Mouse (Mus musculus) hindbrain, embryonic 15.5 days (tissue): ENCODE results near the gene Nktr. TPM values are rescaled to one million over a fixed set of nuclear protein-coding genes. Genes with fewer than 3 reads are reported as not detected.

Experiments
- ATAC-seq: fragments of 200-750 bp; cut with Nextera tagmentation; 2 replicates; pipeline ENCODE4 v1.8.0; 2017; ENCODE audit warnings: low read depth, moderate number of reproducible peaks, moderate TSS enrichment; ENCODE audit not compliant: low FRiP score
- H3K27ac ChIP-seq: fragments of 300-500 bp; sonication (generic); replicated peaks from 2 replicates; pipeline ENCODE4 v1.5.1; 2015; ENCODE audit warnings: mild to moderate bottlenecking, inconsistent platforms
- H3K27me3 ChIP-seq: fragments of 300-500 bp; sonication (generic); 2 replicates; pipeline ENCODE4 v1.6.1; 2015; ENCODE audit warnings: control low read depth, inconsistent platforms
- H3K36me3 ChIP-seq: fragments of 300-500 bp; sonication (generic); 2 replicates; pipeline ENCODE4 v1.6.1; 2015; ENCODE audit warnings: control low read depth, inconsistent platforms
- H3K4me1 ChIP-seq: fragments of 300-500 bp; sonication (generic); replicated peaks from 2 replicates; pipeline ENCODE4 v1.6.1; 2015; ENCODE audit warnings: control low read depth, inconsistent platforms
- H3K4me2 ChIP-seq: fragments of 300-500 bp; sonication (generic); 2 replicates; pipeline ENCODE4 v1.6.1; 2015; ENCODE audit warnings: moderate library complexity, mild to moderate bottlenecking, inconsistent platforms
- H3K4me3 ChIP-seq: fragments of 300-500 bp; sonication (generic); 2 replicates; pipeline ENCODE4 v1.5.1; 2015; ENCODE audit warnings: mild to moderate bottlenecking, inconsistent platforms
- H3K9ac ChIP-seq: fragments of 300-500 bp; sonication (generic); 2 replicates; pipeline ENCODE4 v1.6.1; 2015; ENCODE audit warnings: inconsistent platforms
- H3K9me3 ChIP-seq: fragments of 300-500 bp; sonication (generic); 2 replicates; pipeline ENCODE4 v1.6.1; 2016; ENCODE audit warnings: control low read depth, inconsistent platforms
- WGBS: fragments of 180-500 bp; shearing (Covaris S2); methylation state at CpG from one replicate; pipeline ENCODE4 v1.1.7; 2015; 5-methylcytosine and 5-hydroxymethylcytosine counted together
- polyA plus RNA-seq: library from polyadenylated mRNA; unstranded; fragments of >200 nt; fragmentation: Nextera tagmentation; extraction: Ambion mirVana; gene quantifications from 2 replicates; pipeline ENCODE4 v1.2.1, GENCODE M21; 2015

Nktr gene
- polyA plus RNA-seq, 1 experiment from 2014 or later = 45.0 TPM

DNA sequence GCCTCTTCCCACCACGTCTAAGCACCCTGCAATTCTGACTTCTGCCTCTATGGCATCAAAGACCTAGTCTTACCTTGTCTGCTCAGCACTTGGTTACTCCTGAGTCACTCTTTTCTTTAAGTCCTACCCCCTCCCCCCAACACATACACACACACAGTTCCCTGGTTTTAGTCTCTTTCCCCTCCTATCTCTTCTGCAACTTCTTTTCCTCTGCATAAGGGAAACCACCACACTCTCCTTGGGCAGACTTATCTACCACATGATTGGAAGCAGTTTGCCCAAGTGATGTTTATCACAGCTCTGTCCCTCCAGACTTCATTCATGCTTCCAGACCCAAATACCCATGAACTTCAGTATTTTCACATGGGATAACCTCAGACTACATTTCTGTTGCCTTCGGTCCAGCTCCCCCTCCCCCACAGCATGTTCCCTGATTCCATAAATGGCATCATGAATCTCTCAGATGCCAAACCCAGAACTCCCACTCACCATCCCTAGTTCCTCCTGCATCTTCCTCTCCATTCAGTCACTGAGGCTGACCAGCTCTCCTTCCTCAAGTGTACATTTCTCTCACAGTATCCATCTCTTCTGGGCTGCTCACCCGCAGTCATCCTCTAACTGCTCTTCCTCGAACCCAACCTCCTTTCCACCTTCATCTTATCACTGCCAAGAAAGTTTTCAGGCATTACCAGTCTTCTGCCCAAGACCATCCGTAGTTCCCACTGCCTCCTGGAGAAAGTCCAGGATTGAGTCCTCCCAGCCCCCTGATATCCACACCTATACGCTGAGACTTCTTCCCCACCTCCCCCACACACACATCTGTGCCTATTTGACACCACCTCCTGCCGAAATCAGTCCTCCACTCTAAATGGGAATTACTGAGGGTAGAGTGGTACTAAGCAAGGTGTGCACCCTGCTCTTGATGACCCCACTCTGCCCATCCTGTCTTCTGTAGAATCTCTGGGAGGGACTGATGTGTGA is 10.2 kb upstream of the Nktr start:
- WGBS = 70% methylated on average over 7 of the region's 7 CpGs

DNA sequence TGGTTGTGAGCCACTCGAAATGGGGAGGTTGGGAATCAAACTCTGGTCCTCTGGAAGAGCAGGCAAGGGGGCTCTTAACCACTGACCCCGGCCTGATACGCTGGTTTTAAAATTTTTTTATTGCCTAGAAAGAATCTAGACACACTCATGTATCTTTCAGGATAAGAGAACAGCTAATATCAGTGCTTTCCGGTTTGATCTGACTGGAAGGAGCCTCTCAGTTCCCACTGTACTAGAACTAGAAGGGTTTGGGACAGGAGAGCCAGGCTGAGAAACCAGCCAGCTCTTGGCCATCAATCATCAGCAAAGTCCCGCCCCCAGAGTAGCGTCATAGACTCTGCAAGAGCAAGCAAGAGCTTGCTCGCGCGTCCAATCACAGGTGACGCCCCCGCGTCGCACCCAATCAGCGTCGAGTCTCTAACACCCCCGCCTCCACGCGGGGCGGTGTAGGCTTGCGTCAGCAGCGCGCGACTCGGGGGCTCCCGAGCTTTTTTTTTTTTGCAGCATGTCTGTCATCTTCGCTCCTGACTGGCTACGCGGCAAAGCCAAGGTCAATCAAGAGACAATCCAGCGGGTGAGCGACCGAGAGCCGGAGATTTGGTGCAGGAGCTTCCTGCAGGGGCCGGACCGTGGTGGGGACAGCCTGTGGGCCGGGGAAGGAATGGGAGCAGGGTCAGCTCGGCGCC is 8.9 kb upstream of the Nktr start, which contains the start of gene Ss18l2:
Gene Ss18l2 (plus strand): TSS at position 432 of the 686 bp plus-strand sequence.
- ATAC-seq = peak; percentile 99
- peak within 1 kb of the TSS; percentile 78 for H3K4me3 ChIP-seq
- WGBS = 5% methylated on average over 37 of the region's 37 CpGs

More for the DNA sequence above, 10.2 kb upstream of the Nktr start:
- no peaks in the 10 kb centered on the region for H3K27me3 ChIP-seq
- no peak overlapping the region for H3K27ac ChIP-seq
- no peak overlapping the region for H3K4me3 ChIP-seq
- H3K9me3 ChIP-seq = no peaks in the 10 kb centered on the region
- no peak overlapping the region for H3K4me2 ChIP-seq
- ATAC-seq = no peak
- H3K4me1 ChIP-seq = peaks cover 39% of the 10 kb centered on the region
- no peak overlapping the region for H3K9ac ChIP-seq
- H3K36me3 ChIP-seq = peaks cover 13% of the 10 kb centered on the region

DNA sequence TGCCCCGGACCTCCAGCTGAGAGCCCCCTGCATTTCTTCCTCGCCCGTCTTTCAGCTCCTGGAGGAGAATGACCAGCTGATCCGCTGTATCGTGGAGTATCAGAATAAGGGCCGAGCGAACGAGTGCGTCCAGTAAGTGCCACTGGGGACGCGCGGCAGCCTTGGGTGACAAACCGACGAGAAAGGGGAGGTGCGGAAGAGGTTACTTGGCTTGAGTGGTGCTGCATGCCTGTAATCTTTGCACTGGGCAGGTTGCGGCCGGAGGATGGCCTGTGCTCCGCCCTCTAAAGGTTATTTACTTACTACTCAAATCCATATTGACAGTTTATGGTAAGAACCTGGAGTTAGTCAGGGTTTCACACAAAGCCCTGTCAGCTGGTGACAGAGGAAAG is 8.4 kb upstream of the Nktr start:
- H3K4me1 ChIP-seq = peaks cover 26% of the 10 kb centered on the region
- 0% methylated on average over 18 of the region's 18 CpGs for WGBS
- no peaks in the 10 kb centered on the region for H3K9me3 ChIP-seq
- H3K27me3 ChIP-seq = no peaks in the 10 kb centered on the region
- H3K36me3 ChIP-seq = peaks cover 13% of the 10 kb centered on the region
- peak overlapping the region; percentile 94 for H3K27ac ChIP-seq
- peak overlapping the region; percentile 91 for H3K9ac ChIP-seq
- peak; percentile 33; the same call in 1 of the 2 replicates for ATAC-seq
- H3K4me2 ChIP-seq = peak overlapping the region; percentile 75
- peak overlapping the region; percentile 78 for H3K4me3 ChIP-seq

More for the DNA sequence above, 8.9 kb upstream of the Nktr start, which contains the start of gene Ss18l2:
- peaks cover 13% of the 10 kb centered on the region for H3K36me3 ChIP-seq
- no peaks in the 10 kb centered on the region for H3K27me3 ChIP-seq
- peaks cover 32% of the 10 kb centered on the region for H3K4me1 ChIP-seq
- H3K9ac ChIP-seq = peak within 1 kb of the TSS; percentile 91
- H3K9me3 ChIP-seq = no peaks in the 10 kb centered on the region
- peak within 1 kb of the TSS; percentile 75 for H3K4me2 ChIP-seq
- H3K27ac ChIP-seq = peak within 1 kb of the TSS; percentile 94

DNA sequence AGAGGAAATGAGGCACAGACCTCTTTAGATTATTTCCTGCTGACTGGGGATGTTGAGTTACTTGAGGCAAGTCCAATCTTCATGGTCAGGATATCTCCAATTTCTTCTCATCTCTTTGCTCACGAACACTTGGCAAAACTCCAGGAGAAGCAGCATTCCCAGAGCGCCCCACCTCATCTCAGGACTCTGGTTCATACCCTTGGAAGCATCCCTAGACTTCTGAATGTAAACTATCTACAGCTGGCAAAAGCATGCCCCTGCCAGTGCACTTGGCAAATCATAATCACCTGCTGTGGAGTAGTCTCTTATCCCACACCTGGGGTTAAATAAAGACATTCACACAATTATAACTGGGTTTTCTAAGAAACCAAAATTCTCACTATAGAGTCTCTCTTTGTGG is 1.9 kb upstream of the Nktr start:
- Histone ChIP-seq H3K9ac (no peak overlapping the region), H3K27ac (no peak overlapping the region), H3K4me1 (peaks cover 25% of the 10 kb centered on the region), H3K9me3 (no peaks in the 10 kb centered on the region), H3K4me3 (no peak overlapping the region), H3K36me3 (peaks cover 13% of the 10 kb centered on the region), H3K27me3 (no peaks in the 10 kb centered on the region), H3K4me2 (no peak overlapping the region)
- ATAC-seq = no peak
- 87% methylated on average over 2 of the region's 2 CpGs for WGBS

DNA sequence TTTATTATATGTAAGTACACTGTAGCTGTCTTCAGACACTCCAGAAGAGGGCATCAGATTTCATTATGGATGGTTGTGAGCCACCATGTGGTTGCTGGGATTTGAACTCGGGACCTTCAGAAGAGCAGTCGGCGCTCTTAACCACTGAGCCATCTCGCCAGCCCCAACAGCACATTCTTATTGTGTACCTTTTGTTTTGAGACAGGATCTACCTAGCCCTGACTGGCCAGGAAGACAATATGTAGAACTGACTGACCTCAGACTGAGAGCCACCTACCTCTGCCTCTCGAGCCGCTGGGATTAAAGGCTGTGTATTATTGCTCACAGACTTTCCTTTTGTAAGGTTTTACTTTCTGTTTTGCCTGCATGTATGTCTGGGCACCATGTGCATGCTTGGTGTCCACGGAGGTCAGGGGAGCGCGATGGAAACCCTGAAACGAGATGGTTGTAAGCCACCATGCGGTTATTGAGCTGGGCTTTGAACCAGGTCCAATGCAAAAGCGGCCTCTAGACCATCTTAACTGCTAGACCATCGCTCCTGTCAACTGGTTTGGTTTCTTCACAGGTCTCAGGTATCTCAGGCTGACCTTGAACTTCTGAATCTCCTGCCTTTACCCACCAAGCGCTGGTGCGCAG is 781 bp upstream of the Nktr start:
- Histone ChIP-seq H3K9ac (peak overlapping the region; percentile 68), H3K27ac (peak overlapping the region; percentile 92), H3K36me3 (peaks cover 4% of the 10 kb centered on the region), H3K4me1 (peaks cover 20% of the 10 kb centered on the region), H3K4me2 (peak overlapping the region; percentile 63), H3K27me3 (no peaks in the 10 kb centered on the region), H3K9me3 (no peaks in the 10 kb centered on the region), H3K4me3 (peak overlapping the region; percentile 65)
- ATAC-seq = peak; percentile 4; the same call in 1 of the 2 replicates
- 67% methylated on average over 15 of the region's 15 CpGs for WGBS

DNA sequence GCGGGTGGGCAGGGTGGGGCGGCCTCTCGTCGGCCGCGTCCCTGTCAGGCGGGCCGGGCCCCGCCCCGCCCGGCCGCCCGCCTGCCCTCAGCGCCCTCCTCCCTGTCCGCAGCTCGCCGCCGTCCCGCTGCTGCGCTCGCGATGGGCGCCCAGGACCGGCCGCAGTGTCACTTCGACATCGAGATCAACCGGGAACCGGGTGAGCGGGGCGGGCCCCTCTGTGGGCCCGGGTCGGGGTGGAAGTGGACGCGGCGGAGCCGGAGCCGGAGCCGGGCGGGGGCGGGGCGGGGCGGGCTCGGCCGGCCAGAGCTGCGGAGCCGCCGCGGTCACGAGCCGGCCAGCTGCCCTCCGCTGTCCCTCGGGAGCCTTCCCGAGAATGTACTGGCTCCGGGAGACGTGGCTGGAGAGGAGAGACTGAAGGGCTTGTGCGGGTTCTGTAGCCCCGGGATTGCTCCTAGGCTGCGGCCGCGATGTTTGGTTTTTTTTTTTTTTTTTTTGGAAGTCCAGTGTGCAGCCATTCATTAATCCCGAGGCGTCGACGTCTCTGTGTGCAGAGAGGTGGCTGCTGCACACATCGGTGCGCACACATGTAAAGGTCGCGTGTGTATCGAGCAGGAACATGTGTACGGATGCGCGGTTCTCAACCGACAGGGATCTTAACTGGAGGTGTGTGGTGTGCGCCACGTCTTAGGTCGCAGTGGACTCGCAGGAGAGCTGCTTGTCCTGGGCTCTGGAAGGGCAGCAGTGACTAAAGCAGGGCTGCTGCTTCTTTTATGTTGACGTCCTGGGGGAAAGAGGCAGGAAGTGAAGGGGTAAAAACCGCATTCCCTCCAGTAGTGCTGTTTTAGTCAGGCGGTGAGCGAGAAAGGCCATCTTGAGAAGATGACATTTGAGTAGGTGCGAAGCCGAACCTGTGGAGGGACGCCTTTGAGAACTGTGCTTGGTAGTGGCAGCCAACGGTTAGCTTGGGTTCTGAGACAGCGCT is 670 bp downstream of the Nktr start:
- Histone ChIP-seq H3K4me3 (peak overlapping the region; percentile 65), H3K27ac (peak overlapping the region; percentile 92), H3K4me2 (peak overlapping the region; percentile 91), H3K9me3 (no peaks in the 10 kb centered on the region), H3K4me1 (peaks cover 20% of the 10 kb centered on the region), H3K36me3 (no peaks in the 10 kb centered on the region), H3K9ac (peak overlapping the region; percentile 80), H3K27me3 (no peaks in the 10 kb centered on the region)
- peak; percentile 62 for ATAC-seq
- under 1% methylated on average over 74 of the region's 87 CpGs for WGBS

DNA sequence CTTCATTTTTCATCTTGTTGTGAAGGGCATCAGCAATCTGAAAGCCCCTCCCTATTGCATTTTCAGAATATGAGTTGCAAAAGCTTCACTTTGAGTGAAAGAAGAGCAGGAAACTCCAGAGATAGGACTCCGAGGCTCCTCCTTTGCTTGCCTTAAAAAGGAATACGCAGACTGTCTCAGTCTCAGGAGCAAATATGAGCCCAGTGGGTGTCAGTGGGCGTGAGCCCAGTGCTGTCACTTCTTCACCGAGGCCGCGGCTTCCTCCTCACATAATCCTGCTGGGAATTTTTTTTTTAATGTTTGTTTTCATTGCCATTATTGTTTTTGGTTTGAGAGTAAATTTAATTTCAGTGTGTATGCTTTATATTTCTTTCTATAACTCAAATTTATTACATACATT is 21.5 kb downstream of the Nktr start:
- H3K27ac ChIP-seq = no peak overlapping the region
- H3K27me3 ChIP-seq = no peaks in the 10 kb centered on the region
- no peaks in the 10 kb centered on the region for H3K9me3 ChIP-seq
- H3K9ac ChIP-seq = no peak overlapping the region
- H3K4me1 ChIP-seq = no peaks in the 10 kb centered on the region
- no peak for ATAC-seq
- H3K4me2 ChIP-seq = no peak overlapping the region
- no peak overlapping the region for H3K4me3 ChIP-seq
- WGBS = 86% methylated on average over 6 of the region's 6 CpGs
- H3K36me3 ChIP-seq = peaks cover 48% of the 10 kb centered on the region

DNA sequence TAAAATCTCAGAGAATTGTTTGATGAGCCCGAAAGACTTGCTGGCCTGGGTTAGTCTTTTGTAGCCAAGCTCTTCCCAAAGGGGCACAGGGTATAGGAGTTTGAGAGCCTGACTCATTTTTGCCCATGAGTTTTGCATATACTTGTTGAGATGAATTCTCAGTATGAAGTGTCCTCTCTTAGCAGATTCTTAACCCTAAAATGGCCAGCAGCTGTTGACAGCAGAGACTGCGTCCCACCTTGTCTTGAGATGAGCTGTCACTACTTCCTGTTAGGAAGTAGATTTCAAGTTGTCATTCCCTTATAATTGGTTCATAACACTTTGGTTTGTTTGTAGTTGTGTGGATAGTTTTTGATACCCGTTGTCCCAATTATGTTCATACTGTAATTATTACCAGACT is 22.2 kb downstream of the Nktr start:
- no peak for ATAC-seq
- 97% methylated on average over 3 of the region's 3 CpGs for WGBS
- no peak overlapping the region for H3K27ac ChIP-seq
- no peaks in the 10 kb centered on the region for H3K4me1 ChIP-seq
- H3K4me3 ChIP-seq = no peak overlapping the region
- H3K9ac ChIP-seq = no peak overlapping the region
- peaks cover 53% of the 10 kb centered on the region for H3K36me3 ChIP-seq
- H3K4me2 ChIP-seq = no peak overlapping the region
- H3K9me3 ChIP-seq = no peaks in the 10 kb centered on the region
- H3K27me3 ChIP-seq = no peaks in the 10 kb centered on the region

DNA sequence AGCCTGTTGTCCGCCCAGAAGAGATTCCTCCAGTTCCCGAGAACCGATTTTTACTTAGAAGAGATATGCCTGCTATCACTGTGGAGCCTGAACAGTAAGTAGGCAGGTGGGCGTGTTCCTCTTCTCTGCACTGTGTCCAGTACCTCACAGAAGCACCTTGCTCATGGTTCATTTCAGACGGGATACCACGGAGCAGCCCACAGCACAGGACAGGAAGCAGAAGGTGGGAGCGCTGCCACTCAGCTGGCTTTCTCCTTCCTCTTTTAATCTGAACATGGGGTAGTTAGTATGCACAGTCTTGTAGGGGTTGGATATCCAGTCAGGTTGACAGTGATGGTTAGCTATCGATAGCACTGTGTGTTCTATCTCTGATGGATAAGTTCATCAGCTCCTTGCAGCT is 25.1 kb downstream of the Nktr start:
- H3K4me2 ChIP-seq = no peak overlapping the region
- peaks cover 77% of the 10 kb centered on the region for H3K36me3 ChIP-seq
- no peak overlapping the region for H3K9ac ChIP-seq
- no peak overlapping the region for H3K27ac ChIP-seq
- no peak overlapping the region for H3K4me3 ChIP-seq
- no peaks in the 10 kb centered on the region for H3K27me3 ChIP-seq
- H3K4me1 ChIP-seq = no peaks in the 10 kb centered on the region
- H3K9me3 ChIP-seq = no peaks in the 10 kb centered on the region
- 93% methylated on average over 8 of the region's 8 CpGs for WGBS
- ATAC-seq = no peak

DNA sequence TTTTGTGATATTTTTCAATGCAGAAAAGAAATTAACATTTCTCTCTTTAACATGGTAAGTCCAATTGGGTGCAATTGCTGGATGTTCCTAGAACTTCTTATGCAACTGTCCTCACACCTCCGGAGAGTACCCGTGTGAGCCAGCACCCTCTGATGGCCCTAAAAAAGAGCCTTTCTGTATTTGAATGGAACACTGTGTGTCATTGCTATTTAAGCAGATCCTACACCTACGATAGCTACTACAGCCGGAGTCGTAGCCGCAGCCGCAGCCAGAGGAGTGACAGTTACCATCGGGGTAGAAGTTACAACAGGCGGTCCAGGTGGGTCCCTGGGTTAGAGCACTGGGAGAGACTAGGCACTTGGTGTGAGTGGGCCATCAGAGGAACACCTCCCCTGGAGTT is 33.8 kb downstream of the Nktr start:
- Histone ChIP-seq H3K4me3 (no peak overlapping the region), H3K9ac (no peak overlapping the region), H3K27ac (no peak overlapping the region), H3K27me3 (no peaks in the 10 kb centered on the region), H3K9me3 (no peaks in the 10 kb centered on the region), H3K4me2 (no peak overlapping the region), H3K4me1 (peaks cover 5% of the 10 kb centered on the region), H3K36me3 (peaks cover 86% of the 10 kb centered on the region)
- WGBS = 98% methylated on average over 9 of the region's 9 CpGs
- ATAC-seq = no peak

DNA sequence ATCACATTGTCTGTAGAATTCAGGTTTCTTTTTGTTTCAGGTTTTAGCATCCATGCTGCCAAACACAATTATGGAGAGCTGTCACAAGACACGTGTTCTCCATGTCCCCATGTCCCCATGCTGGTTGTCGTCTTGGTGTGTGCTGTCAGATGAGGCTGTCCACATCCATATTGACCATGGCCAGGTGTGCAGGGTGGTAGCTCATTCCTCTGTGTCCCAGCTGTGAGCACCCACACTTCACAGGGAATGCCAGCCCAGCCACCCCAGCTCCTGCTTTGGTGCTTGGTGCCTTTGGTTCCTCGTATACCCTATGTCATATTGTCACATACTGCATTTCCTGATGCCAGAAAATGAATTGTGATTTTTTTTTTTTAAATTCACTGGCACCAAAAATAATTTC is 35.7 kb downstream of the Nktr start:
- no peak for ATAC-seq
- Histone ChIP-seq H3K9ac (no peak overlapping the region), H3K4me2 (no peak overlapping the region), H3K4me3 (no peak overlapping the region), H3K27ac (no peak overlapping the region), H3K4me1 (peaks cover 19% of the 10 kb centered on the region), H3K36me3 (peaks cover 68% of the 10 kb centered on the region), H3K9me3 (no peaks in the 10 kb centered on the region), H3K27me3 (no peaks in the 10 kb centered on the region)
- WGBS = 91% methylated on average over 3 of the region's 3 CpGs
